Mouse (Mus musculus) neutrophil, adult 65 days (primary cell): Measurements from ENCODE around the gene Cmah. TPM values are rescaled to one million over a fixed set of nuclear protein-coding genes. Genes with fewer than 3 reads are reported as not detected.

Experiments used
- total RNA-seq: library from RNA; stranded (reverse); gene quantifications from 2 replicates; pipeline ENCODE4 v1.2.4, GENCODE M21; 2023

Gene Cmah
- total RNA-seq = 51.0 and 55.3 TPM in 2 replicates

GRCm38 (mm10) chr13:24327201-24327600, at the start of gene Cmah:
Gene Cmah, plus strand, starts transcription at chr13:24327404.

GRCm38 (mm10) chr13:24280439-24281431, 46.5 kb upstream of the Cmah start, which contains the start of gene Carmil1:
Gene Carmil1, minus strand, starts transcription at chr13:24280795.

Other genes with a start within 250 kb of the Cmah start
- 2.1 and 2.7 TPM in 2 replicates for gene Carmil1, start 46.6 kb upstream of the Cmah start, total RNA-seq